Mouse (Mus musculus) spleen, postnatal 14 days (tissue): ENCODE data around the gene Ehd2.

Experiments used
- DNase-seq, 2 experiments: peaks; one replicate each; pipeline ENCODE4 v3.0.0; 2021 to 2022; ENCODE audit warnings: low spot score in 2 of 2

Ehd2 gene

GRCm38 (mm10) chr7:15910521-15910920 lies 56.8 kb downstream of the Ehd2 start:
- DNase-seq = no peak

- no peak for DNase-seq
Observed at GRCm38 (mm10) chr7:15907971-15908590, 59.3 kb downstream of the Ehd2 start.

- DNase-seq = no peak
Observed at GRCm38 (mm10) chr7:15906602-15907001, 60.8 kb downstream of the Ehd2 start.

- no peak for DNase-seq
Observed at GRCm38 (mm10) chr7:15905861-15906260, 61.5 kb downstream of the Ehd2 start.

GRCm38 (mm10) chr7:15901366-15902048 lies 65.9 kb downstream of the Ehd2 start:
- no peak for DNase-seq
